Comparison of ENCODE assay signal across 8 mouse cellular contexts in the genomic region with DNA sequence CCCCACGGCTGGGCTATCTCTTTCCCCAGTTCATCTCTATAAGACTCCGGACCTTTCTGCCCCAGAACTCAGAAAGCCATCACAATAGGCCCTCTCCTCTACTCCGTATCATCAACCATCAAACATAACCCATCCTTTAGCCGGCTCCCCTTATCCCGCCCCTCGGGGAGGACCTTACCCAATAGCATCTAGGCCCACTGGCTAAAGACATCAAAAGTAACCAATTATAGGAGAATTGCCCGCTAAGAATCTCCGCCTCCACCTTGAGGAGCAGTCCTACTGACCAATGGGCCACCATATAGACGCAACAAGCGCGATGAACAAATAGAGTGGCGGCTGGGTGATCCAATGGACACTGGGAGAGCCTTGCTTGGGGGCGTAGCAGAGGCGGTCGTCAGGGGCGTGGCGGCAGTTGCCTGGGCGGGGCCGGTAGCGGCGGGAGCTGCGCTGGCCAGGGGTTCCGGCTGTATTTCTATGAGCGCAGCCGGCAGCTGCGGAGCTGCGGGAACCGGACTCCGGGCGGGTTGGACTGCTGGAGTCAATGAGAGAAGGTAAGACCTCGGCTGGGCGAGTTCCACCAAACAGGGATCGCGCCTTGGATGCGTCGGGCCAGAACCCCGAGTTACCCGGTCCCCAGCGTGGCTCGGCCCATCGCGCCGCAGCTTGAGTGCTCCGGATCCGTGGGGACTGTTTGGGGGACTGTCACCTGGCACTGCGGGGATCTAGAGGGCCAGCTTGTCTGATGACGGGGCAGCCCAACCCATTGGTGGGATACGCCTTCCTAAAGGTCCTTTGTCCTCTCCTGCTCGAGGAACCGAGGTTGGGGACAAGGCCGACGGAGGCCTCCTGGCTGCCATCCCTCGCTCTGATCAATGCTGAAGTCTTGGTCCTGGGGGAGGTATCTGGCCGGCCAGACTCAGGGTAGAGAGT. TPM values are rescaled to one million over a fixed set of nuclear protein-coding genes. Genes with fewer than 3 reads are reported as not detected.
DNase-seq lines count a peak whose midpoint lies in the region; ATAC-seq lines count a peak whose summit lies in the region.

A gene (plus strand): TSS at position 411 of the 930 bp plus-strand sequence.

- H3K27me3 ChIP-seq in hindbrain, embryonic 15.5 days: no peaks in the 10 kb centered on the region

- H3K9ac ChIP-seq in hindbrain, embryonic 15.5 days: peak within 1 kb of the TSS; percentile 73

- H3K4me3 ChIP-seq in hindbrain, embryonic 15.5 days: peak within 1 kb of the TSS; percentile 81

- WGBS in hindbrain, embryonic 15.5 days: under 1% methylated on average over 54 of the region's 54 CpGs

- no peaks in the 10 kb centered on the region for H3K36me3 ChIP-seq in hindbrain, embryonic 15.5 days

- H3K27ac ChIP-seq in hindbrain, embryonic 15.5 days (replicated peaks): peak within 1 kb of the TSS; percentile 82

- no peaks in the 10 kb centered on the region for H3K9me3 ChIP-seq in hindbrain, embryonic 15.5 days

- peak within 1 kb of the TSS; percentile 82 for H3K4me2 ChIP-seq in hindbrain, embryonic 15.5 days

- ATAC-seq in hindbrain, embryonic 15.5 days (ENCODE audit: low FRiP score, low read depth): peak; percentile 100

- DNase-seq in T-cell, adult 2 months (ENCODE audit: low spot score): peak; percentile 99
- DNase-seq in cerebellum, postnatal 36 days: peak; percentile 100
- peak; percentile 100 for DNase-seq in frontal cortex, postnatal 36 days (ENCODE audit: low spot score in 2 of 2)
- DNase-seq in left cerebral cortex, adult 11 months (ENCODE audit: low spot score): peak; percentile 100
- DNase-seq in lung, postnatal 4 days: peak; percentile 99 to 100
- DNase-seq in retina, postnatal 7 days (ENCODE audit: low read depth, low spot score): peak; percentile 90
- DNase-seq in urinary bladder, adult 2 months (ENCODE audit: low spot score): peak; percentile 99

- H3K4me1 ChIP-seq in hindbrain, embryonic 15.5 days (replicated peaks): peaks cover 33% of the 10 kb centered on the region

RNA-seq across cellular contexts. Expression of the gene that starts here (rescaled TPM):
- polyA plus RNA-seq in hindbrain, embryonic 15.5 days (2015; fragmentation: Nextera tagmentation; extraction: Ambion mirVana): 18.9 and 19.8 TPM in 2 replicates
- polyA plus RNA-seq in urinary bladder, adult 2 months (2012; rRNA removed): 14.9 and 27.9 TPM in 2 replicates

Comparison
In these comparisons a context has a peak if more than half of its experiments do, and no peak if none do; other contexts are left out.
1. Peak in every context shown above with its lines: DNase-seq, ATAC-seq, H3K4me3 ChIP-seq and H3K27ac ChIP-seq.